Mouse (Mus musculus) megakaryocyte progenitor cell, adult 5-6 weeks (primary cell): ENCODE data around the gene Lzts2. TPM values are rescaled to one million over a fixed set of nuclear protein-coding genes. Genes with fewer than 3 reads are reported as not detected.
A peak's percentile ranks its signal among the peaks of the same experiment; 100 is the strongest.

ENCODE experiments used
- ATAC-seq: replicated peaks from 2 replicates; pipeline ENCODE4 v1.8.0; 2016; ENCODE audit warnings: mild to moderate bottlenecking, moderate TSS enrichment, inconsistent platforms; ENCODE audit not compliant: poor library complexity
- total RNA-seq, 2 experiments: library from RNA; stranded (forward) in 1 of 2; stranded (reverse) in 1 of 2; fragments of 157-497, 149-512 nt in 1 of 2; fragments of 200-1000 nt in 1 of 2; gene quantifications; 2 replicates each; pipeline versions ENCODE4 v1.2.3 to v1.2.4; 2015 to 2017

The Lzts2 gene
- total RNA-seq, 2 experiments from 2014 or later: 5.1 to 7.7 TPM

DNA sequence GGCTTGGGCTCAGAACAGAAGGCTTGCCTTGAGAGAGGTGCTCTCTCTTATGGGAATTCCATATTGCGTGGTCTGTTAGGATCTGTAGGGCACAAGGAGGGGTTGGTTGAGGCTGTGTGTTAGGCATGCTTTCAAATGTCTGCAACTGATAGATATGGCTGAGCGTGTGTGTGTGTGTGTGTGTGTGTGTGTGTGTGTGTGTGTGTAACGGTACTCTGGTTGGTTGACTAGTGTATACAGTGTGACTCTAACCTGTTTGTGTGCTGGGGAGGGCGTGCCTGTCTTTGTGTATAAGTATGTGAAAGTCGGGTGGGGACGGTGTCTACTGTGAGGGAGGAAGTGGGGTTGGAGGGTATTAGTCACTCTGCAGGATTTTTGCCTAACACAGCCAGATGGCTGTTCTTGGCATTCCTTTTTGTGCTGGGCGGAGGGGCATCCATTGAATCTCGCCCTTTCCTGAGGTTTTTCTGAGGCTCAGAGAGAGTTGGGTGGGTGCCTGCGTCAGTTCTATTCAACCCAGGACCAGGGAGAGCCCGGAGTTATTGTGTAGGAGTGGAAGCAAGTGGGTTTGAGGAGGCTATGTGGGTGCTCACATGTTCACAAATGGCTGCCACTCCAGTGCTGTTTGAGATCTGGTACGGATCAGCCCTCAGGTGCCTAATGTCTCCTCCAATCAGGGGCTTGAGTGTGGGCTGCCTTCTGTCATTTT is 33.9 kb downstream of the Lzts2 start:
- ATAC-seq: peak; percentile 64

DNA sequence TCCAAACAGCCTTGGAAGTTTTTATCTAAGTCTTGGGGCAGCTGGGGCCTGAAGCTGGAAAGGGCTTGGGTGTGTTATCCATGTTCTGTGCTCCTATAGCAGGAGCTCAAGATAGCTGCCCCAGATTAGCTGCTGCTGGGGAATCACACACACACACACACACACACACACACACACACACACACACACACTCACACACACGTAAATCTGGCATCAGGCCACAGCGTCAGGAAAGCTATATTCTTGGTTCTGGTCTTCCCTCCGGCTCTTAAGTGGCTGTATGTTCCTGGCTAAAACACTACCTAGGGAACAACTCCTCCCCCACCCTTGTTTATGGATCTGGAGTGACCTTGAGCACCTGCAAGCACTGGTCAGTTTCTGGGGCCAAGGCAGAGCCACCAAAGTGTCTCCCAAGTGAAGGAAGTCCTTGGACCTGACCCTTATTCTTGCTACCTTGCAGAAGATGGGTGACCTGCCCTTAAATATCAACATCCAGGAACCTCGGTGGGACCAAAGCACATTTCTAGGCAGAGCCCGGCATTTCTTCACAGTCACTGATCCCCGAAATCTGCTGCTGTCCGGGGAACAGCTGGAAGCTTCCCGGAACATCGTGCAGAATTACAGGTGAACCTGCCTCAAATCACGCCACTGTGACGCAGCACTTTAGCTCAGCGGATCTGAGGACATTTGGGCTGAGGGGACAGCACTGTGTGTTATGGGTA is 34.6 kb downstream of the Lzts2 start:
- no peak for ATAC-seq

DNA sequence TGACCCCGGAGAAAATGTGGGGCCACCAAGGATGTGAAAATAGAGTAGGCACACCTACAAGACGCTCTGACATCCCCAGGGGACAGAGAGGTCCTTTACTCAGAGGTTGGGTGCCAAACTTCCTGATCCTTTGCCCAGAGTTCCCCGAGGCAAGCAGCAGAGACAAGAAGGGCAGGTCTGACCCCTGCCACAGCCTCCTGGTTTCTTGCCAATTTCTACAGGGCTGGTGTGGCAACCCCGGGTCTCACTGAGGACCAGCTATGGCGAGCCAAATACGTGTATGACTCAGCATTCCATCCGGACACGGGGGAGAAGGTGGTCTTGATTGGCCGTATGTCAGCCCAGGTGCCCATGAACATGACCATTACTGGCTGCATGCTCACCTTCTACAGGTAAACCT is 35.3 kb downstream of the Lzts2 start:
- no peak for ATAC-seq

GRCm38 (mm10) chr19:45053451-45053850 is 39.2 kb downstream of the Lzts2 start:
- ATAC-seq: no peak

DNA sequence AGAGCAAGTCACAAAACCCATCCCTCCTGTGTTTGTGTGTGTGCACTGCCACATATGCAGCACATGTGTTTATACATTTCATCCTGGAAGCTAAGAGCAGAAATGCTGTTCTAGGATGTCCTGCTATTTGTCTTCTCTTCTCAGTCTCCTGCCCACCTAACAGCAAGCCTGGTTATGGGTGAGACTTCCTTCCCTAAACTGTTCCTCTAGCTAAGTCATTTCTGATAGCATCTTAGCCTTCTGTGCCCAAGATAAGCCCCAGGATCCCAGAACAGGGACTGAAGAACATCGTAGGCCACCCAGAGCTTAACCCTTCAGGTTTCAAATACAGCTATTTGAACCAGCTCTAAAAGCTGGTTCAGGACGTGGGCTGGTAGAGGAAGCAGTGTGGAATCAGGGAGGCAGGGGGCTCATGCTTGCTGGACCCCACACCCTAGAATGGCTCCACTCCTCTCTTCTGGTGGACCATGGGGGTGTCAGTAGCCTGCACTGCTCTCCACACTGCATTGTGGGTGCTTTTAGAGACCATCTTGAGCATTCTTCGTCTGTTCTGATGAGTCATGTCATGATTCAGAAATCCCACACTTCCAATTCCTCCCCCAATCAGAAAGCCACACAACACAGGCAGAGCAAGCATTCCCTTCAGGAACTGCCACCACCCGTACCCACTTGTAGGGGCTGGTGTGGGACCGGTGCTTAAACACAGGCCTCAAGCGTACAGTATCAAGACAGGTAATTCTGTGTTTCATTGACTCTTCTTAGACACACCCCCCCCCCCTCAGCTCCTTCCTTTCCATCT is 40.9 kb downstream of the Lzts2 start:
- ATAC-seq: no peak

DNA sequence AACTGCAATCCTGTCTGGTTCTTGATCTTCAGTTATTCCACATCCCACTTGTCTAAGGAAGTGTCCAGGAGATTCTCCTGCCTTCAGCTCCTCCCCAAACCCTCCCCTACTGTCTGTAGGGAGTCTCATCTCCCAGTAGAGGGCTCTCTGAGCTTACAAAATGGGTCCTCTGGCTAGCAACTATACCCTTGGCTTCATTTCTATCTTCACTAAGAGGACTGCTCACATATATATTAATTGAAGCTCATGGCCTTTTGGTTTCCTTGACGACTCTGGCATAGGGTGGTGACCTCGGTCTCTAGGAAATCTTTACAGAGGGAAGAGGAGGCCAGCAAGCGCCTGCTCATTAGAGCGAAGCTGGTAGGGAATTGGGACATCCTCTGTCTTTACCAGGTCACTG is 42.1 kb downstream of the Lzts2 start:
- ATAC-seq: peak; percentile 55

DNA sequence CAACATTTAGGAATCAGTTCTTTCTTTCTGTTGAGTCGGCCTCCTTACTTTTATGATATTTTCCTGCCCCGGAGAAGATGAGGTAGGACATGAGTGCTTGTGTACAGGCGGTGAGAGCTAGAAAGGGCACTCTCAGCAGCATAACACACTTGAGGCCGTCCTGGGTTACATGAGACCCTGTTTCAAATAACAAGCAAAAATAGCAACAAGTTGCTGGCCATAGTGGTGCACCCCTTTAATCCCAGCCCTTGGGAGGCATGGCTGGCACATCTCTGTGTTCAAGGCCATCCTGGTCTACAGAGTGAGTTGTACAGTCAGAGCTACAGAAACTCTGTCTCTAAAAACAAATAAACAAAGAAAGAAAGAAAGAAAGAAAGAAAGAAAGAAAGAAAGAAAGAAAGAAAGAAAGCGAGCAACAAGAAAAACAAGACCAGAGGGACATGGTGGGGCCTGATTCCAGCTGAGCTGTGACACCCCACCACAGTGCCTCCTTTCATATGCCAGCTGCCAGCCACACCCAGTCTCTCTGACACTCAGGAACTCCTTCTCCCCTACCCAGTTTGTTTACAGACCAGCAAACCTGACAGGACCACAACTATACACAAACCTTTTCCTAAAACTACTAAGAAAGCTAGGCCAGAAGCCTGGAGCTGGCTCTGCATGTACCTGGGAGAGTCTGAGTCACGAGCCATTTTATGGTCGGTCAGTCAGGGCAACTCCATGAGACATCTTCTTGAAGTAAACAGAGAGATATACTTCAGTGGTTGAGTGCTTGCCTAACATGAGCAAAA is 42.9 kb downstream of the Lzts2 start:
- ATAC-seq: no peak

DNA sequence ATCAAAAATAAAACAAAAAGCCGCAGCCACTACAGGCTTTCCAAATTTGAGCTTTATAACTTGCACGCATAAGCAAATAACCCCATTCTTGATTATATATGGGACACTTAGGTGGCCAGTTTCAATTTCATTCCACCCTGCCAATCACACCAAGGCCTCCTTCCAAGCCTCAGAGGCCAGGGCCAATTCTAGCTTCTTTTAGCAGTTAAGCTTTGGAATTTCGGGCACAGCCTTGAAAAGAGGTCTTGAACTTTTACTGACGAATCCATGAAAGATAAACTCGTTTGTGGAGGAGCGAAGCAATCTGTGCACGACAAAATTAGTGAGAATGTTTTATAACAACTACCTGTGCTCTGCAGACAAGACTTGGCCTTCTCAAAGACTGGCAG is 43.5 kb downstream of the Lzts2 start:
- ATAC-seq: no peak

- ATAC-seq: peak; percentile 88
Observed at GRCm38 (mm10) chr19:45058113-45058839, 44.1 kb downstream of the Lzts2 start.

DNA sequence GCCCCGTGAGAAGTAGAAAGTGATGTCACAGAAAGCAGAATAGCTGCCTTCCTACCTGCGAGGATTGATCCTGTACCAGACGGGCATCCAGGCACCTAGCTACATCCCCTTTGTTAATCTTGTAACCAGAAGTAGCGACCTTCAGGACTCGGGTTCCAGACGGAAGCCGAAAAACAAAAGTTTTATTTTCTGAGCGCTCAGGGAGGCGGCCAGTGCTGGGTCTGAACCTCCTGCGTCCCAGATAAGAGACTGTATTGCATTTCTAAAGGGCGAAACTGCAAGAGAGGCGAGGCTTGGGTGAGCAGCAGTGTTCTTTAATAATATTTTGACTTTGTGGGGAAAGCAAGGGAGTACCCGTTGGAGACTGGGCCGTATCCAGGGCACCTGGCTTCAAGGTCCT is 44.6 kb downstream of the Lzts2 start:
- no peak for ATAC-seq

DNA sequence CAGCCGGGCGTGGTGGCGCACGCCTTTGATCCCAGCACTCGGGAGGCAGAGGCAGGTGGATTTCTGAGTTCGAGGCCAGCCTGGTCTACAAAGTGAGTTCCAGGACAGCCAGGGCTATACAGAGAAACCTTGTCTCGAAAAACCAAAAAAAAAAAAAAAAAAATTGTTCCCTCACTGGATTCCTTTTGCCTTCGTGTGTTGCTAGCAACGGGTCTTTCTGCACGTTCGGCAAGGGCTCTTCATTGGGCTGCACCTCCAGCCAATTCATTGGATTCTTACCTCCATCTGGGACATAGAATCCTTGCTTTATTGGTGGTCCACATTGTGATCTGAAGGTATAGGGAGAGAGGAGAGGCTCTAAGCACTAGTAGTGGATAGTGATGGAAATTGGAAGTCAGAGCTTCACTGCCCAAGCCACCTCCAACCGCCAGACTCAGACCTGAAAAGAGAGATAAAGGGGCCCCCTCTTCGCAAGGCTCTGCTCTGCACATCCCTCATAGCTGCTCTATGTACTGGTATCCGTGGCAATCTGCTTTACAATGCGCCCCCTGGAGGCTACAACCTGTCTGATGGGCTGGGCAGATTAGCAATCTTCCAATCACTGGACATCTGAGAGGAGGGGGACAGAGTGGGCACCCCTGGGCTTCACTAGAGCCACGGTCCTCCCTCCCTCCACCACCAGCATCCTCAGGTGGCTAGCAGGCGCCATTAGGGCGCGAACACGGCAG is 49.5 kb downstream of the Lzts2 start:
- peak; percentile 86 for ATAC-seq

- no peak for ATAC-seq
Observed at GRCm38 (mm10) chr19:45065226-45065625, 51.0 kb downstream of the Lzts2 start.

DNA sequence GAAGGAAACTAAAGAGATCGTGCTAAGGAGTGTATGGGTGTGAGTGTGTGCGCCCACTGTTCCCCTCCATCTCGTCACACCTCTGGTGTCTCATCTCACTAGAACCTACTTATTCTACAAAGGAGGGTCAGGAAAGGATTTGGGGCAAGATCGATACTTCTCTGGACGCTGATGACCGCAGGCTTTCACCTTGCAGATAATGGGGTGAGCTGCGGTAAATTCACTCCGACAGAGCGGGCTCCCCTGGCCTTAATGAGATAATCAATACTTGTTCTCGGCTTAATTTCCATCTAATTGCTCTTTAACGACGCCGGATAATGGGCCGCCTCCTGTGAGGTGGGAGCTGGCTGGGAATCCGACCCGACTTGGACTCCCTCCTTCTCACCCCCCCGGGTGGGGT is 53.0 kb downstream of the Lzts2 start:
- ATAC-seq: no peak

DNA sequence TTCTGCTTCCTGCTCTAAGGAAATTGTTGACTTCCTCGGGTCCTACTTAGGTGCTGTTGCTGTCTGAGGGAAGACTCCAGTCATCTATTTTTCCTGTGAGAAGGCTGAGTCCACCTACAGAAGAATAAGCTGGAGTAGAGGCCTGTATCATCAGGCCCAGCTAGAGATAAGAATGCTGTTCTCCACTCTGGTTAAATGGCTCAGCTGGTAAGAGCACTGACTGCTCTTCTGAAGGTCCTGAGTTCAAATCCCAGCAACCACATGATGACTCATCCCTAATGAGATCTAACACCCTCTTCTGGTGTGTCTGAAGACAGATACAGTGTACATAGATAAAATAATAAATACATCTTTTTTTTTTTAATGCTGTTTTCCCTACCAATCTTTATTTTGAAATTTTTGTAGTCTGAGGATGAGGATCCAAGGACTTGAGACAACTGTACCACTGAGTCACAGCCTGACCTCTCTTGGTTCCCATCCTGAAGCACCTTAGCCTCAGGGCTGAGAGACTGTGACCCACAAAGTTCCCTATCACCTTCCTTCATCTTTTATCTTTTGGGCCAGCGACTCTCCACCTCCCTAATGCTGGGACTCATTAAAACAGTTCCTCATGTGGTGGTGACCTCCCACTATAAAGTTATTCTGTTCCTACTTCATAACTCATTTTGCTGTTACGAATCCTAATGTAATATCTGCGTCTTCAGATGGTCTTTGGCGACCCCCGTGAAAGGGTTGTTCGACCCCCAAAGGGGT is 53.7 kb downstream of the Lzts2 start:
- no peak for ATAC-seq

- peak; percentile 47 for ATAC-seq
Observed at GRCm38 (mm10) chr19:45073871-45074542, 59.8 kb downstream of the Lzts2 start.

- ATAC-seq: peak; percentile 54
Observed at GRCm38 (mm10) chr19:45074580-45075322, 60.5 kb downstream of the Lzts2 start, which contains the start of gene Kazald1. TSS of gene Kazald1 (plus strand) at chr19:45075241.

GRCm38 (mm10) chr19:45075323-45076035 is 61.3 kb downstream of the Lzts2 start:
- ATAC-seq: peak; percentile 21
